Mouse (Mus musculus): ENCODE measurements at regions not wholly inside any gene's neighbourhood (a gene's known extent, or its start where the extent isn't known, plus 50 kb on each side); places are given as distances from the start of the nearest gene placed in this dataset.

- no peaks in the 10 kb centered on the region for H3K36me3 ChIP-seq (ENCODE audit: insufficient read depth, low read length)
- H3K27ac ChIP-seq (ENCODE audit: low read length) = no peak overlapping the region
- WGBS = 56% methylated on average over 4 of the region's 4 CpGs
- H3K4me3 ChIP-seq (ENCODE audit: low read depth, low read length) = no peak overlapping the region
- H3K9me3 ChIP-seq (ENCODE audit: low read length) = no peaks in the 10 kb centered on the region
- H3K4me1 ChIP-seq (ENCODE audit: insufficient read depth, low read depth, low read length) = no peaks in the 10 kb centered on the region
- ATAC-seq (no peak), DNase-seq (ENCODE audit: low spot score) (peak; percentile 70)
- no peaks in the 10 kb centered on the region for H3K27me3 ChIP-seq (replicated peaks; ENCODE audit: insufficient read depth, low read length)
- TF ChIP-seq EP300 (IDR thresholded peaks at IDR 0.05) (no peak), CTCF (IDR thresholded peaks at IDR 0.05) (peak; percentile 57)
- no peak overlapping the region for H3K4me2 ChIP-seq (replicated peaks; ENCODE audit: low read depth, low read length)
- no peak overlapping the region for H3K9ac ChIP-seq (replicated peaks; ENCODE audit: low read depth)
These were observed 657.0 kb downstream of the Mecom start for GRCm38 (mm10) chr3:29890764-29891163.

DNA sequence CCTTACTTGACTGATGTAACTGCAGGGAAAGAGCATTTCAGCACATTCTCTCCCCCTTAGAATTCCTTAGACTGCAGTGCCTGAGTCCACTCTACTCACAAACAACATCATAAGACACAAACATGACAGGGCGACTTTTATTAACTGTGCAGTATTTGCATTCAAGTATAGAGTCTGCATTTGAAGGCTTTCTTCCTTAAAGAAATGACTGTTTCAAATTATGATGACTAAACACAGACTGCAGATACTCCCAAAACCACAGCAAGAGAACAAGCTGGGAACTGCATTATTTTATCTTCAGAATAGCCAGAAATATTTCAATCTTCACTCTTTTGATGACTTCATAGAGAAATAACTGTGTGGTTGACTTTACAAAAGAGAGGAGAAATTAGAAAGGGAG is 657.5 kb downstream of the Mecom start:
- Histone ChIP-seq H3K27me3 (replicated peaks; ENCODE audit: insufficient read depth, low read length) (no peaks in the 10 kb centered on the region), H3K4me2 (replicated peaks; ENCODE audit: low read depth, low read length) (no peak overlapping the region), H3K36me3 (ENCODE audit: insufficient read depth, low read length) (no peaks in the 10 kb centered on the region), H3K9me3 (ENCODE audit: low read length) (no peaks in the 10 kb centered on the region), H3K4me3 (ENCODE audit: low read depth, low read length) (no peak overlapping the region), H3K9ac (replicated peaks; ENCODE audit: low read depth) (no peak overlapping the region), H3K4me1 (ENCODE audit: insufficient read depth, low read depth, low read length) (no peaks in the 10 kb centered on the region), H3K27ac (ENCODE audit: low read length) (no peak overlapping the region)
- no peak for ATAC-seq
- WGBS = 49% methylated on average over 1 of the region's 1 CpGs
- DNase-seq (ENCODE audit: low spot score) = no peak
- TF ChIP-seq CTCF (IDR thresholded peaks at IDR 0.05) (no peak), EP300 (IDR thresholded peaks at IDR 0.05) (no peak)

- Histone ChIP-seq H3K9ac (replicated peaks; ENCODE audit: low read depth) (no peak overlapping the region), H3K27me3 (replicated peaks; ENCODE audit: insufficient read depth, low read length) (no peaks in the 10 kb centered on the region), H3K4me1 (ENCODE audit: insufficient read depth, low read depth, low read length) (no peaks in the 10 kb centered on the region), H3K9me3 (ENCODE audit: low read length) (no peaks in the 10 kb centered on the region), H3K36me3 (ENCODE audit: insufficient read depth, low read length) (no peaks in the 10 kb centered on the region), H3K27ac (ENCODE audit: low read length) (no peak overlapping the region), H3K4me2 (replicated peaks; ENCODE audit: low read depth, low read length) (no peak overlapping the region), H3K4me3 (ENCODE audit: low read depth, low read length) (no peak overlapping the region)
- ATAC-seq = no peak
- TF ChIP-seq EP300 (IDR thresholded peaks at IDR 0.05) = no peak
- no peak for TF ChIP-seq CTCF (IDR thresholded peaks at IDR 0.05)
- 70% methylated on average over 2 of the region's 2 CpGs for WGBS
- no peak for DNase-seq (ENCODE audit: low spot score)
These were observed 658.2 kb downstream of the Mecom start for GRCm38 (mm10) chr3:29889638-29890037.

- Histone ChIP-seq H3K27ac (ENCODE audit: low read length) (no peak overlapping the region), H3K4me1 (ENCODE audit: insufficient read depth, low read depth, low read length) (no peaks in the 10 kb centered on the region), H3K27me3 (replicated peaks; ENCODE audit: insufficient read depth, low read length) (no peaks in the 10 kb centered on the region), H3K4me3 (ENCODE audit: low read depth, low read length) (no peak overlapping the region), H3K9ac (replicated peaks; ENCODE audit: low read depth) (no peak overlapping the region), H3K4me2 (replicated peaks; ENCODE audit: low read depth, low read length) (no peak overlapping the region), H3K36me3 (ENCODE audit: insufficient read depth, low read length) (no peaks in the 10 kb centered on the region), H3K9me3 (ENCODE audit: low read length) (no peaks in the 10 kb centered on the region)
- peak; percentile 18 for DNase-seq (ENCODE audit: low spot score)
- TF ChIP-seq CTCF (IDR thresholded peaks at IDR 0.05) (no peak), EP300 (IDR thresholded peaks at IDR 0.05) (no peak)
- ATAC-seq = peak; percentile 12; the same call in 1 of the 2 replicates
- 38% methylated on average over 3 of the region's 3 CpGs for WGBS
These were observed 667.8 kb downstream of the Mecom start for GRCm38 (mm10) chr3:29879966-29880365.

DNA sequence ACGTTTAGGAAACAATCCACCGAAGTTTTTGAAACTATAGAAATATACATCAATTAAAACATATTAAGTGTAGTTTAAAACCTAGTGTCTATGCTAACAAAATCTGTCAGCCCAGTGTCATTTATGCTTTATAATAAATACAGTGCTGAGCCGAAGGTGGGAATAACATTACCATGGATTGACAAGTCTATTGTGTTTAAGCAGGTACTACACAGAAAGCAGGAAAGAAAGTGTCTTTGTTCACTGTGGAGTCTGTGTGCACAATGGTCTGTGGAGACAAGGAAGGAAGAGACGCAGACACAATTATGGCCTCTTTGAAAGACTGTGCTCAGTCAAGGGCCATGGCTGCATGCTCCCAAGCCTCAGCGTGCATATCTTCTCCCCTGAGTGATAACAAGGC is 672.0 kb downstream of the Mecom start:
- Histone ChIP-seq H3K4me3 (ENCODE audit: low read depth, low read length) (no peak overlapping the region), H3K27ac (ENCODE audit: low read length) (no peak overlapping the region), H3K4me1 (ENCODE audit: insufficient read depth, low read depth, low read length) (no peaks in the 10 kb centered on the region), H3K27me3 (replicated peaks; ENCODE audit: insufficient read depth, low read length) (no peaks in the 10 kb centered on the region), H3K9me3 (ENCODE audit: low read length) (no peaks in the 10 kb centered on the region), H3K9ac (replicated peaks; ENCODE audit: low read depth) (no peak overlapping the region), H3K4me2 (replicated peaks; ENCODE audit: low read depth, low read length) (no peak overlapping the region), H3K36me3 (ENCODE audit: insufficient read depth, low read length) (no peaks in the 10 kb centered on the region)
- 62% methylated on average over 5 of the region's 5 CpGs for WGBS
- TF ChIP-seq EP300 (IDR thresholded peaks at IDR 0.05) = no peak
- no peak for TF ChIP-seq CTCF (IDR thresholded peaks at IDR 0.05)
- ATAC-seq (no peak), DNase-seq (ENCODE audit: low spot score) (no peak)

DNA sequence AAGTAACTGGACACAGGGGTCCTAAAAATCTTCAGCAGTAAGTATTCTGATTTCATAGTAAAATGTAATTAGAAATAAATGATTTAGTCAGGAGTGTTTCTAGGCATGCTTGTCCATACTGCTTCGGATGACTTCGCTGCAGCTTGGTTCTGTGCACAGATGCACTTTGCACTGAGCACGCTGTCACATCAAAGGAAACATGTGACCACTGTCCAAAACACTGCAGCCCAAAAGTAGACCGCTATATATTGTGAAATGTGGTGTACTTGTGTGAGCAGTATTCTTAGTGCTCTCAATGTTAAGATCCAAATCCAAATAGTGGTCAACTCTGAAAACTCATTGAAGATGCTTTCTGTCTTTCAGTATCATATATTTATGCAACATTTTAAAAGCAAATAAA is 685.4 kb downstream of the Mecom start:
- no peaks in the 10 kb centered on the region for H3K27me3 ChIP-seq (replicated peaks; ENCODE audit: insufficient read depth, low read length)
- no peaks in the 10 kb centered on the region for H3K4me1 ChIP-seq (ENCODE audit: insufficient read depth, low read depth, low read length)
- H3K4me2 ChIP-seq (replicated peaks; ENCODE audit: low read depth, low read length) = no peak overlapping the region
- H3K9me3 ChIP-seq (ENCODE audit: low read length) = no peaks in the 10 kb centered on the region
- 47% methylated on average over 4 of the region's 4 CpGs for WGBS
- no peak overlapping the region for H3K27ac ChIP-seq (ENCODE audit: low read length)
- no peak for ATAC-seq
- no peaks in the 10 kb centered on the region for H3K36me3 ChIP-seq (ENCODE audit: insufficient read depth, low read length)
- TF ChIP-seq CTCF (IDR thresholded peaks at IDR 0.05) (no peak), EP300 (IDR thresholded peaks at IDR 0.05) (no peak)
- no peak overlapping the region for H3K4me3 ChIP-seq (ENCODE audit: low read depth, low read length)
- DNase-seq (ENCODE audit: low spot score) = peak; percentile 16
- no peak overlapping the region for H3K9ac ChIP-seq (replicated peaks; ENCODE audit: low read depth)

DNA sequence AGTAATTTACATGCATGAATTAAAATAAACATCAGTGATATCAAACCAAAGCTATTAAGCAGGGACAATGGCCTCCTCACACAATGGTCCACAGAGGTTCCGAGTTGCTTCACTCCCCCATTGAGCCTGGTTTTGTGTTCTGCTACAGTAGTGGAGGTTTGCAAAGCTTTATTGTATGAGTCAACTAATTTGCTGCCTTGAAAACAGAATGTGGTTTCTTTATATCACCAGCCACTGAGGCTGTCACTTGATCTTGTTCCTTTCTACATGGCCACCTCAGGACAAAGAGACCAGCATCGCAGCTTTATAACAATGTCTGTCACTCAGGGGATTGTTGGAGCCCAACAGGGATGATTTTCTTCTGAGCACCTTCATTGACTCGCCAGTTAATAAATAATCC is 695.3 kb downstream of the Mecom start:
- H3K27ac ChIP-seq (ENCODE audit: low read length) = no peak overlapping the region
- ATAC-seq = no peak
- no peaks in the 10 kb centered on the region for H3K9me3 ChIP-seq (ENCODE audit: low read length)
- no peaks in the 10 kb centered on the region for H3K36me3 ChIP-seq (ENCODE audit: insufficient read depth, low read length)
- H3K9ac ChIP-seq (replicated peaks; ENCODE audit: low read depth) = no peak overlapping the region
- 60% methylated on average over 3 of the region's 3 CpGs for WGBS
- no peaks in the 10 kb centered on the region for H3K4me1 ChIP-seq (ENCODE audit: insufficient read depth, low read depth, low read length)
- no peak for DNase-seq (ENCODE audit: low spot score)
- no peaks in the 10 kb centered on the region for H3K27me3 ChIP-seq (replicated peaks; ENCODE audit: insufficient read depth, low read length)
- TF ChIP-seq EP300 (IDR thresholded peaks at IDR 0.05) (no peak), CTCF (IDR thresholded peaks at IDR 0.05) (no peak)
- H3K4me3 ChIP-seq (ENCODE audit: low read depth, low read length) = no peak overlapping the region
- H3K4me2 ChIP-seq (replicated peaks; ENCODE audit: low read depth, low read length) = no peak overlapping the region

All from lung, postnatal 0 days (tissue).